ENCODE assay signal across 24 mouse cellular contexts in genomic region chr5:122639986-122640385, GRCm38 (mm10). TPM values are rescaled to one million over a fixed set of nuclear protein-coding genes. Genes with fewer than 3 reads are reported as not detected.
DNase-seq lines count a peak whose midpoint lies in the region; ATAC-seq and TF ChIP-seq lines count a peak whose summit lies in the region.
"Had no signal": no experiment of that assay in that cellular context is flagged by ENCODE, and none has a peak within 500 bp of the region (broad histone marks: within the 10 kb centered on the region; RNA-seq: fewer than 3 reads in every experiment).

No protein-coding gene starts in this region.

- in situ Hi-C loops in CH12.LX (cut with MboI; ENCODE audit: low pct_ligation_motif_present, low pct_unique_long_range_greater_than_20kb, low sequenced_read_pairs): loop anchor here (10.0 to 25.0 kb wide), 2 partner anchors 75 to 503 kb away; partner anchors contain the start of gene Ccdc63

- H3K9ac ChIP-seq in hindbrain, postnatal 0 days (replicated peaks; ENCODE audit: low read length): no peak overlapping the region
- H3K9ac ChIP-seq in hindbrain, embryonic 16.5 days (ENCODE audit: low read depth, low read length): no peak overlapping the region
- H3K9ac ChIP-seq in liver, postnatal 0 days (replicated peaks): no peak overlapping the region
- no peak overlapping the region for H3K9ac ChIP-seq in liver, embryonic 11.5 days (ENCODE audit: low read depth, low read length)
- no peak overlapping the region for H3K9ac ChIP-seq in CH12.LX (ENCODE audit: insufficient read depth, low read depth)
- no peak overlapping the region for H3K9ac ChIP-seq in forebrain, embryonic 13.5 days
- H3K9ac ChIP-seq: heart, embryonic 13.5 days; hindbrain, embryonic 13.5 days; limb, embryonic 15.5 days; midbrain, embryonic 13.5 days had no signal

- H3K9me3 ChIP-seq in hindbrain, postnatal 0 days (ENCODE audit: low read length): no peaks in the 10 kb centered on the region
- H3K9me3 ChIP-seq in hindbrain, embryonic 16.5 days (ENCODE audit: control insufficient read depth, low read length): no peaks in the 10 kb centered on the region
- H3K9me3 ChIP-seq in liver, postnatal 0 days (ENCODE audit: low read length): no peaks in the 10 kb centered on the region
- H3K9me3 ChIP-seq in liver, embryonic 11.5 days (ENCODE audit: control insufficient read depth, low read length): no peaks in the 10 kb centered on the region
- no peaks in the 10 kb centered on the region for H3K9me3 ChIP-seq in CH12.LX (replicated peaks; ENCODE audit: low read length)
- no peaks in the 10 kb centered on the region for H3K9me3 ChIP-seq in heart, embryonic 10.5 days
- H3K9me3 ChIP-seq in forebrain, embryonic 13.5 days (replicated peaks): no peaks in the 10 kb centered on the region
- H3K9me3 ChIP-seq: heart, embryonic 13.5 days; hindbrain, embryonic 13.5 days; limb, embryonic 15.5 days; midbrain, embryonic 13.5 days had no signal

- TF ChIP-seq CTCF in hindbrain, postnatal 0 days (IDR thresholded peaks at IDR 0.05; ENCODE audit: low read depth): peak; percentile 15; the same call in 1 of the 2 replicates
- peak; percentile 51 for TF ChIP-seq CTCF in liver, postnatal 0 days (IDR thresholded peaks at IDR 0.05; ENCODE audit: low read depth)
- TF ChIP-seq CTCF in CH12.LX (conservative IDR thresholded peaks at IDR 0.05 in 1 of 2, IDR thresholded peaks at IDR 0.05 in 1 of 2; ENCODE audit: low read depth in 2 of 2, low read length in 2 of 2): peak in 1 of 2 experiments; percentile 40; a peak in 2 of 4 replicates
- TF ChIP-seq CTCF in bone marrow, adult 2 months (IDR thresholded peaks at IDR 0.05; ENCODE audit: control insufficient read depth, insufficient read depth, low read length): peak; percentile 32; the same call in 1 of the 2 replicates

- H3K4me3 ChIP-seq in hindbrain, postnatal 0 days (ENCODE audit: low read length): no peak overlapping the region
- H3K4me3 ChIP-seq in hindbrain, embryonic 16.5 days (ENCODE audit: low read length): no peak overlapping the region
- no peak overlapping the region for H3K4me3 ChIP-seq in liver, postnatal 0 days (ENCODE audit: low read depth, low read length)
- H3K4me3 ChIP-seq in liver, embryonic 11.5 days (ENCODE audit: low read depth, low read length): no peak overlapping the region
- H3K4me3 ChIP-seq in CH12.LX (replicated peaks in 1 of 3; ENCODE audit: low read depth in 2 of 3, low read length in 2 of 3, poor library complexity in 1 of 3): no peak overlapping the region
- H3K4me3 ChIP-seq in bone marrow, adult 2 months (replicated peaks; ENCODE audit: control insufficient read depth, low read depth, low read length): no peak overlapping the region
- H3K4me3 ChIP-seq in heart, embryonic 10.5 days: no peak overlapping the region
- H3K4me3 ChIP-seq in forebrain, embryonic 13.5 days: no peak overlapping the region
- H3K4me3 ChIP-seq: heart, embryonic 13.5 days; hindbrain, embryonic 13.5 days; limb, embryonic 15.5 days; midbrain, embryonic 13.5 days had no signal

- no peak overlapping the region for H3K27ac ChIP-seq in hindbrain, postnatal 0 days
- no peak overlapping the region for H3K27ac ChIP-seq in hindbrain, embryonic 16.5 days (ENCODE audit: low read depth, low read length)
- H3K27ac ChIP-seq in liver, postnatal 0 days (ENCODE audit: low read depth): no peak overlapping the region
- no peak overlapping the region for H3K27ac ChIP-seq in liver, embryonic 11.5 days (ENCODE audit: low read depth, low read length)
- H3K27ac ChIP-seq in CH12.LX (ENCODE audit: insufficient read depth, low read depth): no peak overlapping the region
- no peak overlapping the region for H3K27ac ChIP-seq in bone marrow, adult 2 months (ENCODE audit: control insufficient read depth, insufficient read depth, low read depth, low read length, poor library complexity)
- H3K27ac ChIP-seq in heart, embryonic 10.5 days: no peak overlapping the region
- no peak overlapping the region for H3K27ac ChIP-seq in forebrain, embryonic 13.5 days
- H3K27ac ChIP-seq: heart, embryonic 13.5 days; hindbrain, embryonic 13.5 days; limb, embryonic 15.5 days; midbrain, embryonic 13.5 days had no signal

- H3K4me1 ChIP-seq in hindbrain, postnatal 0 days (ENCODE audit: insufficient read depth, low read length): no peaks in the 10 kb centered on the region; the same call in none of the 2 replicates
- H3K4me1 ChIP-seq in hindbrain, embryonic 16.5 days (ENCODE audit: control insufficient read depth, insufficient read depth, low read depth, low read length): no peaks in the 10 kb centered on the region
- H3K4me1 ChIP-seq in liver, postnatal 0 days (ENCODE audit: insufficient read depth): peaks cover 10% of the 10 kb centered on the region
- H3K4me1 ChIP-seq in liver, embryonic 11.5 days (replicated peaks; ENCODE audit: control insufficient read depth, insufficient read depth, low read length): peaks cover 14% of the 10 kb centered on the region
- peaks cover 14 to 29% of the 10 kb centered on the region in 2 experiments for H3K4me1 ChIP-seq in CH12.LX (ENCODE audit: control insufficient read depth in 1 of 2, insufficient read depth in 2 of 2)
- H3K4me1 ChIP-seq in bone marrow, adult 2 months (ENCODE audit: control insufficient read depth, insufficient read depth, low read length): peaks cover 4% of the 10 kb centered on the region
- peaks cover 26% of the 10 kb centered on the region for H3K4me1 ChIP-seq in heart, embryonic 10.5 days
- H3K4me1 ChIP-seq in forebrain, embryonic 13.5 days: peaks cover 4% of the 10 kb centered on the region

- dilution Hi-C loops in CH12.LX (cut with MboI; ENCODE audit: extremely low pct_ligation_motif_present, extremely low pct_unique_long_range_greater_than_20kb, low sequenced_read_pairs): no loop called here

- TF ChIP-seq EP300 in liver, postnatal 0 days (IDR thresholded peaks at IDR 0.05; ENCODE audit: low read depth): no peak
- no peak for TF ChIP-seq EP300 in CH12.LX (IDR thresholded peaks at IDR 0.05; ENCODE audit: low read length)

- no peak for DNase-seq in hindbrain, postnatal 0 days (ENCODE audit: low spot score)
- no peak for DNase-seq in liver, postnatal 0 days
- DNase-seq in liver, embryonic 11.5 days (ENCODE audit: low spot score): no peak
- DNase-seq in CH12.LX (ENCODE audit: extremely low read depth): no peak
- DNase-seq in heart, embryonic 10.5 days (ENCODE audit: low spot score): no peak
- DNase-seq: adrenal gland, postnatal 14 days; cerebellum, adult 8-10 months; cerebellum, postnatal 36 days; gastrocnemius, postnatal 25 days; heart, adult 18-20 months; kidney, postnatal 10 days; left cerebral cortex, postnatal 4 days; lung, postnatal 10 days; right cerebral cortex, postnatal 14 days had no signal

- no peak overlapping the region for H3K4me2 ChIP-seq in hindbrain, postnatal 0 days (ENCODE audit: low read depth, low read length)
- H3K4me2 ChIP-seq in hindbrain, embryonic 16.5 days (ENCODE audit: low read length): no peak overlapping the region
- no peak overlapping the region for H3K4me2 ChIP-seq in liver, postnatal 0 days (ENCODE audit: low read depth, low read length)
- H3K4me2 ChIP-seq in liver, embryonic 11.5 days: no peak overlapping the region
- H3K4me2 ChIP-seq in CH12.LX (ENCODE audit: insufficient read depth, low read depth, poor library complexity, severe bottlenecking): no peak overlapping the region
- H3K4me2 ChIP-seq in forebrain, embryonic 13.5 days: no peak overlapping the region
- H3K4me2 ChIP-seq: heart, embryonic 13.5 days; hindbrain, embryonic 13.5 days; limb, embryonic 15.5 days; midbrain, embryonic 13.5 days had no signal

- TF ChIP-seq RAD21 in CH12.LX (IDR thresholded peaks at IDR 0.05; ENCODE audit: low read depth, low read length): peak; percentile 25

- no peak for ATAC-seq in hindbrain, postnatal 0 days
- ATAC-seq in hindbrain, embryonic 16.5 days: no peak
- ATAC-seq in liver, postnatal 0 days: no peak
- ATAC-seq in liver, embryonic 11.5 days (replicated peaks; ENCODE audit: low FRiP score): no peak
- ATAC-seq in forebrain, embryonic 13.5 days: no peak
- ATAC-seq: CD4-positive, CD25-positive, alpha-beta regulatory T cell, adult 4 months; forebrain, embryonic 14.5 days; intestine, embryonic 16.5 days; midbrain, embryonic 13.5 days had no signal

- no peaks in the 10 kb centered on the region for H3K36me3 ChIP-seq in hindbrain, postnatal 0 days (ENCODE audit: insufficient read depth, low read length)
- no peaks in the 10 kb centered on the region for H3K36me3 ChIP-seq in hindbrain, embryonic 16.5 days (ENCODE audit: control insufficient read depth, insufficient read depth, low read length)
- no peaks in the 10 kb centered on the region for H3K36me3 ChIP-seq in liver, postnatal 0 days (replicated peaks; ENCODE audit: insufficient read depth, low read length)
- no peaks in the 10 kb centered on the region for H3K36me3 ChIP-seq in liver, embryonic 11.5 days (ENCODE audit: control insufficient read depth, insufficient read depth, low read length)
- H3K36me3 ChIP-seq in CH12.LX (replicated peaks in 1 of 2; ENCODE audit: control insufficient read depth in 1 of 2, insufficient read depth in 1 of 2, low read length in 1 of 2): no peaks in the 10 kb centered on the region
- no peaks in the 10 kb centered on the region for H3K36me3 ChIP-seq in heart, embryonic 10.5 days
- H3K36me3 ChIP-seq in forebrain, embryonic 13.5 days (ENCODE audit: poor library complexity, severe bottlenecking): no peaks in the 10 kb centered on the region
- H3K36me3 ChIP-seq: heart, embryonic 13.5 days; hindbrain, embryonic 13.5 days; limb, embryonic 15.5 days; midbrain, embryonic 13.5 days had no signal

- no peaks in the 10 kb centered on the region for H3K27me3 ChIP-seq in hindbrain, postnatal 0 days (ENCODE audit: insufficient read depth, low read length)
- no peaks in the 10 kb centered on the region for H3K27me3 ChIP-seq in hindbrain, embryonic 16.5 days (replicated peaks; ENCODE audit: control insufficient read depth, insufficient read depth, low read length)
- no peaks in the 10 kb centered on the region for H3K27me3 ChIP-seq in liver, postnatal 0 days (ENCODE audit: insufficient read depth, low read length)
- H3K27me3 ChIP-seq in liver, embryonic 11.5 days (replicated peaks; ENCODE audit: control insufficient read depth, insufficient read depth, low read length): no peaks in the 10 kb centered on the region
- no peaks in the 10 kb centered on the region for H3K27me3 ChIP-seq in CH12.LX (replicated peaks)
- H3K27me3 ChIP-seq in heart, embryonic 10.5 days (ENCODE audit: insufficient read depth, poor library complexity, severe bottlenecking): no peaks in the 10 kb centered on the region
- H3K27me3 ChIP-seq in forebrain, embryonic 13.5 days: no peaks in the 10 kb centered on the region
- H3K27me3 ChIP-seq: heart, embryonic 13.5 days; hindbrain, embryonic 13.5 days; limb, embryonic 15.5 days; midbrain, embryonic 13.5 days had no signal

- no peaks in the 10 kb centered on the region for H3K79me2 ChIP-seq in CH12.LX (replicated peaks; ENCODE audit: control insufficient read depth, extremely low read depth, insufficient read depth, poor library complexity, severe bottlenecking)

- no peak for TF ChIP-seq POLR2A in CH12.LX (IDR thresholded peaks at IDR 0.05; ENCODE audit: low read depth, low read length)
- no peak for TF ChIP-seq POLR2A in bone marrow, adult 2 months (IDR thresholded peaks at IDR 0.05; ENCODE audit: borderline replicate concordance, control insufficient read depth, low read depth, low read length)

- WGBS in hindbrain, postnatal 0 days: 86% methylated on average over 5 of the region's 5 CpGs
- WGBS in hindbrain, embryonic 16.5 days: 83% methylated on average over 5 of the region's 5 CpGs
- WGBS in liver, postnatal 0 days (ENCODE audit: insufficient replicate concordance): 74% methylated on average over 5 of the region's 5 CpGs
- 81% methylated on average over 5 of the region's 5 CpGs for WGBS in liver, embryonic 11.5 days
- 64% methylated on average over 5 of the region's 5 CpGs for WGBS in bone marrow, adult 2 months
- 89% methylated on average over 5 of the region's 5 CpGs for WGBS in heart, embryonic 10.5 days
- 87% methylated on average over 5 of the region's 5 CpGs for WGBS in forebrain, embryonic 13.5 days

RNA-seq across cellular contexts. Expression of gene P2rx7, which starts 3.7 kb away (rescaled TPM):
- total RNA-seq in hindbrain, postnatal 0 days (2014; rRNA removed): 13.5 and 16.2 TPM in 2 replicates
- polyA plus RNA-seq in hindbrain, postnatal 0 days (2015; fragmentation: Nextera tagmentation; extraction: Ambion mirVana): 7.1 and 7.3 TPM in 2 replicates
- polyA plus RNA-seq in hindbrain, embryonic 16.5 days (2015; fragmentation: Nextera tagmentation; extraction: Ambion mirVana): 4.8 and 6.1 TPM in 2 replicates
- polyA plus RNA-seq in liver, postnatal 0 days (2015; fragmentation: Nextera tagmentation; extraction: Ambion mirVana): 1.7 and 2.1 TPM in 2 replicates
- polyA plus RNA-seq in liver, embryonic 11.5 days (2014; fragmentation: Nextera tagmentation; extraction: Ambion mirVana): 0.47 and 1.3 TPM in 2 replicates
- total RNA-seq in CH12.LX (2012; rRNA removed) (0.59 and 0.76 TPM in 2 replicates), CH12.LX (2014; rRNA removed) (1.4 and 1.5 TPM in 2 replicates)
- 1.5 and 1.8 TPM in 2 replicates for polyA plus RNA-seq in CH12.LX (2012; ENCODE audit: insufficient read length, low read depth)
- polyA plus RNA-seq in bone marrow, adult 2 months (2011; ENCODE audit: insufficient read depth, insufficient read length, low replicate concordance, missing spikeins): 1.5 and 2.9 TPM in 2 replicates
- 0.33 and 0.47 TPM in 2 replicates for polyA plus RNA-seq in heart, embryonic 10.5 days (2016; fragmentation: Nextera tagmentation; extraction: Ambion mirVana)
- polyA plus RNA-seq in forebrain, embryonic 13.5 days (2015; fragmentation: Nextera tagmentation; extraction: Ambion mirVana): 0.69 and 0.85 TPM in 2 replicates

RNA-seq across cellular contexts. Expression of gene Ift81, which starts 25.7 kb away (rescaled TPM):
- 21.3 and 32.3 TPM in 2 replicates for total RNA-seq in hindbrain, postnatal 0 days (2014; rRNA removed)
- 66.3 and 66.5 TPM in 2 replicates for polyA plus RNA-seq in hindbrain, postnatal 0 days (2015; fragmentation: Nextera tagmentation; extraction: Ambion mirVana)
- polyA plus RNA-seq in hindbrain, embryonic 16.5 days (2015; fragmentation: Nextera tagmentation; extraction: Ambion mirVana): 54.5 and 58.0 TPM in 2 replicates
- polyA plus RNA-seq in liver, postnatal 0 days (2015; fragmentation: Nextera tagmentation; extraction: Ambion mirVana): 2.7 TPM in 2 replicates
- polyA plus RNA-seq in liver, embryonic 11.5 days (2014; fragmentation: Nextera tagmentation; extraction: Ambion mirVana): 8.9 and 10.9 TPM in 2 replicates
- total RNA-seq in CH12.LX (2012; rRNA removed) (3.4 and 5.0 TPM in 2 replicates), CH12.LX (2014; rRNA removed) (4.1 and 6.4 TPM in 2 replicates)
- 3.1 and 3.9 TPM in 2 replicates for polyA plus RNA-seq in CH12.LX (2012; ENCODE audit: insufficient read length, low read depth)
- polyA plus RNA-seq in bone marrow, adult 2 months (2011; ENCODE audit: insufficient read depth, insufficient read length, low replicate concordance, missing spikeins): 0.86 and 2.1 TPM in 2 replicates
- 25.2 and 35.2 TPM in 2 replicates for polyA plus RNA-seq in heart, embryonic 10.5 days (2016; fragmentation: Nextera tagmentation; extraction: Ambion mirVana)
- polyA plus RNA-seq in forebrain, embryonic 13.5 days (2015; fragmentation: Nextera tagmentation; extraction: Ambion mirVana): 63.2 and 69.7 TPM in 2 replicates
